Mouse (Mus musculus): ENCODE data around the gene Aff1.

- no peak for TF ChIP-seq CTCF (IDR thresholded peaks at IDR 0.05)
- TF ChIP-seq POLR2A (IDR thresholded peaks at IDR 0.05; ENCODE audit: insufficient read depth, low read depth, low read length) = no peak
Measured at GRCm38 (mm10) chr5:103676289-103676881, 15.8 kb upstream of the Aff1 start.
